Mouse (Mus musculus) bone marrow macrophage, adult 2 months (primary cell): Measurements from ENCODE around the gene Aph1a.

Experiments used
- CTCF ChIP-seq: IDR thresholded peaks from 2 replicates; pipeline ENCODE4 v1.5.1; 2012; ENCODE audit warnings: low read depth, mild to moderate bottlenecking, low read length, moderate library complexity
- POLR2A ChIP-seq: IDR thresholded peaks from 2 replicates; pipeline ENCODE4 v1.6.1; 2012; ENCODE audit warnings: mild to moderate bottlenecking, low read depth, low read length, borderline replicate concordance

DNA sequence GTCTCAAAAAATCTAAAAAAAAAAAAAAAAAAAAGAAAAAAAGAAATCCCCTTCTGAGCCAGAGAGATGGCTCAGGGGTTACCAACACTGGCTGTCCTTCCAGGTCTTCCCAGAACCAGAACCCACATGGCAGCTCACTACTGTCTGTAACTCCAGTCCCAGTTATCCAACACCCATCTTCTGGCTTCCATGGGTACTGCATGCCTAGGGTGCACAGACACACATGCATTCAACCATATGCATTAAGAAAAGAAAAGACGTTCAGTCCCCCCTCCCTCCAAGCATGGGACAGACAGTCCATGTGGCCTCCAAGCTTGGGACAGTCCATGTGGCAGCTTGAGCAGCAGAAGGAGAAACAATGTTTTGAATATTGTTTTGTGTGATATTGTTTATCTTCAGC, 38.4 kb downstream of the Aph1a start:
- TF ChIP-seq POLR2A, result no peak
- no peak for TF ChIP-seq CTCF
